Comparison of ENCODE assay signal across 15 mouse cellular contexts in genomic region chr11:46454453-46455045, GRCm38 (mm10). TPM values are rescaled to one million over a fixed set of nuclear protein-coding genes. Genes with fewer than 3 reads are reported as not detected.
DNase-seq lines count a peak whose midpoint lies in the region; ATAC-seq and TF ChIP-seq lines count a peak whose summit lies in the region.
"Had no signal": no experiment of that assay in that cellular context is flagged by ENCODE, and none has a peak within 500 bp of the region (broad histone marks: within the 10 kb centered on the region; RNA-seq: fewer than 3 reads in every experiment).

Gene Havcr2 (plus strand): TSS chr11:46454935.

- peak; percentile 8 for DNase-seq in lung, postnatal 0 days (ENCODE audit: low spot score)
- DNase-seq in lung, postnatal 10 days: no peak
- peak; percentile 31 for DNase-seq in liver, postnatal 0 days
- DNase-seq in cerebellum, adult 8-10 months: no peak
- DNase-seq in left cerebral cortex, adult 8-10 months (ENCODE audit: low spot score in 2 of 2): no peak
- DNase-seq in thymus, postnatal 10 days (ENCODE audit: low spot score in 2 of 2): no peak
- DNase-seq in thymus, adult 2 months: no peak
- DNase-seq: adrenal gland, adult 8-10 months; cerebellum, adult 9-11 months; kidney, postnatal 25 days; thymus, postnatal 36 days had no signal

- no peak for TF ChIP-seq CTCF in lung, postnatal 0 days (IDR thresholded peaks at IDR 0.05)
- no peak for TF ChIP-seq CTCF in liver, postnatal 0 days (IDR thresholded peaks at IDR 0.05; ENCODE audit: low read depth)
- no peak for TF ChIP-seq CTCF in thymus, adult 2 months (IDR thresholded peaks at IDR 0.05; ENCODE audit: borderline replicate concordance, control insufficient read depth, extremely low read depth, insufficient read depth, low read length, poor library complexity)

- no peaks in the 10 kb centered on the region for H3K36me3 ChIP-seq in lung, postnatal 0 days (ENCODE audit: insufficient read depth, low read length)
- no peaks in the 10 kb centered on the region for H3K36me3 ChIP-seq in liver, postnatal 0 days (replicated peaks; ENCODE audit: insufficient read depth, low read length)
- no peaks in the 10 kb centered on the region for H3K36me3 ChIP-seq in thymus, adult 2 months (ENCODE audit: control insufficient read depth, insufficient read depth, low read length)
- H3K36me3 ChIP-seq: hindbrain, embryonic 15.5 days; midbrain, embryonic 15.5 days had no signal

- no peaks in the 10 kb centered on the region for H3K9me3 ChIP-seq in lung, postnatal 0 days (ENCODE audit: low read length)
- no peaks in the 10 kb centered on the region for H3K9me3 ChIP-seq in liver, postnatal 0 days (ENCODE audit: low read length)
- H3K9me3 ChIP-seq: hindbrain, embryonic 15.5 days; midbrain, embryonic 15.5 days had no signal

- no peak for TF ChIP-seq POLR2A in thymus, adult 2 months (IDR thresholded peaks at IDR 0.05; ENCODE audit: control insufficient read depth, extremely low read depth, insufficient read depth, low read length, poor library complexity)

- no peak within 1 kb of the TSS for H3K4me3 ChIP-seq in lung, postnatal 0 days (ENCODE audit: low read depth, low read length)
- H3K4me3 ChIP-seq in liver, postnatal 0 days (ENCODE audit: low read depth, low read length): no peak within 1 kb of the TSS
- H3K4me3 ChIP-seq in thymus, adult 2 months (ENCODE audit: control insufficient read depth, insufficient read depth, low read length): no peak within 1 kb of the TSS
- H3K4me3 ChIP-seq: hindbrain, embryonic 15.5 days; midbrain, embryonic 15.5 days had no signal

- no peak within 1 kb of the TSS for H3K9ac ChIP-seq in lung, postnatal 0 days (replicated peaks; ENCODE audit: low read depth)
- H3K9ac ChIP-seq in liver, postnatal 0 days (replicated peaks): no peak within 1 kb of the TSS
- H3K9ac ChIP-seq: hindbrain, embryonic 15.5 days; midbrain, embryonic 15.5 days had no signal

- no peak within 1 kb of the TSS for H3K27ac ChIP-seq in lung, postnatal 0 days (ENCODE audit: low read length)
- H3K27ac ChIP-seq in liver, postnatal 0 days (ENCODE audit: low read depth): 0 out of 2 replicates have a peak within 1 kb of the TSS, but pooled peaks have one; percentile 11
- no peak within 1 kb of the TSS for H3K27ac ChIP-seq in thymus, adult 2 months (ENCODE audit: control insufficient read depth, insufficient read depth, low read length)
- H3K27ac ChIP-seq: hindbrain, embryonic 15.5 days; midbrain, embryonic 15.5 days had no signal

- WGBS in lung, postnatal 0 days: 64% methylated on average over 6 of the region's 6 CpGs
- WGBS in liver, postnatal 0 days (ENCODE audit: insufficient replicate concordance): 40% methylated on average over 6 of the region's 6 CpGs
- 52% methylated on average over 6 of the region's 6 CpGs for WGBS in thymus, adult 2 months

- no peaks in the 10 kb centered on the region for H3K4me1 ChIP-seq in lung, postnatal 0 days (ENCODE audit: insufficient read depth, low read depth, low read length)
- peaks cover 11% of the 10 kb centered on the region; the same call in 1 of the 2 replicates for H3K4me1 ChIP-seq in liver, postnatal 0 days (ENCODE audit: insufficient read depth)
- H3K4me1 ChIP-seq in thymus, adult 2 months (replicated peaks; ENCODE audit: control insufficient read depth, insufficient read depth, low read length): peaks cover 2% of the 10 kb centered on the region
- H3K4me1 ChIP-seq: hindbrain, embryonic 15.5 days; midbrain, embryonic 15.5 days had no signal

- ATAC-seq in lung, postnatal 0 days: no peak; the same call in 1 of the 2 replicates
- ATAC-seq in erythroblast, adult 5-6 weeks (replicated peaks; ENCODE audit: low FRiP score, poor library complexity, severe bottlenecking): peak; percentile 63
- peak; percentile 96 for ATAC-seq in liver, postnatal 0 days
- ATAC-seq: midbrain, embryonic 15.5 days had no signal

- no peaks in the 10 kb centered on the region for H3K27me3 ChIP-seq in lung, postnatal 0 days (replicated peaks; ENCODE audit: insufficient read depth, low read length)
- no peaks in the 10 kb centered on the region for H3K27me3 ChIP-seq in liver, postnatal 0 days (ENCODE audit: insufficient read depth, low read length)
- H3K27me3 ChIP-seq in thymus, adult 2 months (ENCODE audit: control insufficient read depth, insufficient read depth, low read length): no peaks in the 10 kb centered on the region
- H3K27me3 ChIP-seq: hindbrain, embryonic 15.5 days; midbrain, embryonic 15.5 days had no signal

- H3K4me2 ChIP-seq in lung, postnatal 0 days (replicated peaks; ENCODE audit: low read depth, low read length): no peak within 1 kb of the TSS
- peak within 1 kb of the TSS; percentile 11; the same call in 1 of the 2 replicates for H3K4me2 ChIP-seq in liver, postnatal 0 days (ENCODE audit: low read depth, low read length)
- H3K4me2 ChIP-seq: heart, embryonic 11.5 days; hindbrain, embryonic 15.5 days; midbrain, embryonic 15.5 days had no signal

- TF ChIP-seq EP300 in lung, postnatal 0 days (IDR thresholded peaks at IDR 0.05): no peak
- TF ChIP-seq EP300 in liver, postnatal 0 days (IDR thresholded peaks at IDR 0.05; ENCODE audit: low read depth): peak; percentile 90

RNA-seq across cellular contexts. Expression of gene Havcr2, which starts in this region (rescaled TPM):
- polyA plus RNA-seq in lung, postnatal 0 days (2015; fragmentation: Nextera tagmentation; extraction: Ambion mirVana): 0.58 and 0.66 TPM in 2 replicates
- total RNA-seq in erythroblast, adult 5-6 weeks (2015; ENCODE audit: low replicate concordance): 0.19 and 1.5 TPM in 2 replicates
- total RNA-seq in erythroblast, adult 5-6 weeks (2017; ENCODE audit: low replicate concordance): 1.8 and 3.5 TPM in 2 replicates
- 0.28 TPM in 2 replicates for polyA plus RNA-seq in liver, postnatal 0 days (2015; fragmentation: Nextera tagmentation; extraction: Ambion mirVana)
- 10 to 100 TPM in 1 of 4 experiments, 1 to 10 TPM in 3; 3.0 to 12.0 (median 6.1) TPM for total RNA-seq in left cerebral cortex, adult 8-10 months (2022)
- 1.8 TPM in 2 replicates for polyA plus RNA-seq in thymus, adult 2 months (2012; rRNA removed)

Comparison
In these comparisons a context has a peak if more than half of its experiments do, and no peak if none do; other contexts are left out.
1. Peak in DNase-seq in lung, postnatal 0 days; RNA of the gene not detected or under 1 TPM.
2. Peak in DNase-seq, ATAC-seq, H3K27ac ChIP-seq and H3K4me2 ChIP-seq in liver, postnatal 0 days; RNA of the gene not detected or under 1 TPM.